Mouse (Mus musculus) liver, adult (tissue): ENCODE data around the gene Ubox5.

Experiments
- GATA4 ChIP-seq: IDR thresholded peaks from 2 replicates; pipeline ENCODE4 v1.6.1; 2014; ENCODE audit warnings: mild to moderate bottlenecking, low read length; ENCODE audit not compliant: insufficient replicate concordance

The Ubox5 gene

GRCm38 (mm10) chr2:130597601-130598010 is 32.2 kb downstream of the Ubox5 start:
- peak; percentile 60; the same call in 1 of the 2 replicates for TF ChIP-seq GATA4

GRCm38 (mm10) chr2:130595596-130595995 is 34.2 kb downstream of the Ubox5 start:
- no peak for TF ChIP-seq GATA4

- no peak for TF ChIP-seq GATA4
Observed at GRCm38 (mm10) chr2:130591016-130591415, 38.8 kb downstream of the Ubox5 start.

GRCm38 (mm10) chr2:130589761-130590160 is 40.1 kb downstream of the Ubox5 start:
- TF ChIP-seq GATA4: no peak

GRCm38 (mm10) chr2:130589157-130589556 is 40.7 kb downstream of the Ubox5 start:
- no peak for TF ChIP-seq GATA4

GRCm38 (mm10) chr2:130588373-130588772 is 41.5 kb downstream of the Ubox5 start:
- TF ChIP-seq GATA4: no peak

GRCm38 (mm10) chr2:130586016-130586415 is 43.8 kb downstream of the Ubox5 start:
- TF ChIP-seq GATA4: no peak

GRCm38 (mm10) chr2:130583902-130584560 is 45.8 kb downstream of the Ubox5 start:
- TF ChIP-seq GATA4: no peak

GRCm38 (mm10) chr2:130582552-130582951 is 47.3 kb downstream of the Ubox5 start, which contains the start of gene Avp:
Gene Avp, minus strand, starts transcription at chr2:130582554.
- no peak for TF ChIP-seq GATA4

GRCm38 (mm10) chr2:130581201-130581600 is 48.6 kb downstream of the Ubox5 start:
- no peak for TF ChIP-seq GATA4

GRCm38 (mm10) chr2:130579791-130580190 is 50.0 kb downstream of the Ubox5 start:
- no peak for TF ChIP-seq GATA4

GRCm38 (mm10) chr2:130578148-130578547 is 51.7 kb downstream of the Ubox5 start:
- TF ChIP-seq GATA4: no peak

- TF ChIP-seq GATA4: no peak
Observed at GRCm38 (mm10) chr2:130577632-130578031, 52.2 kb downstream of the Ubox5 start.

- no peak for TF ChIP-seq GATA4
Observed at GRCm38 (mm10) chr2:130577021-130577420, 52.8 kb downstream of the Ubox5 start.

- no peak for TF ChIP-seq GATA4
Observed at GRCm38 (mm10) chr2:130575873-130576272, 54.0 kb downstream of the Ubox5 start, which contains the start of gene Oxt. Gene Oxt, plus strand, starts transcription at chr2:130576173.

- TF ChIP-seq GATA4: no peak
Observed at GRCm38 (mm10) chr2:130574960-130575359, 54.9 kb downstream of the Ubox5 start.

GRCm38 (mm10) chr2:130569926-130570325 is 59.9 kb downstream of the Ubox5 start:
- no peak for TF ChIP-seq GATA4
